Mouse (Mus musculus): ENCODE data around the gene Slc25a39.
"Not testable (repeated sequence)": the region's sequence is repeated elsewhere in the genome, so short reads cannot be mapped to it uniquely, and the experiment has no call there.

The Slc25a39 gene

GRCm38 (mm10) chr11:102395250-102395649 lies 12.5 kb downstream of the Slc25a39 start:
- no peak for DNase-seq (ENCODE audit: extremely low spot score)

- no peak for DNase-seq (ENCODE audit: extremely low spot score)
These were observed 13.2 kb downstream of the Slc25a39 start for GRCm38 (mm10) chr11:102394421-102395124.

GRCm38 (mm10) chr11:102393719-102394420 lies 13.9 kb downstream of the Slc25a39 start:
- DNase-seq (ENCODE audit: extremely low spot score), result no peak

- DNase-seq (ENCODE audit: extremely low spot score), result peak; percentile 96
These were observed 14.5 kb downstream of the Slc25a39 start, which contains the start of gene Rundc3a for GRCm38 (mm10) chr11:102393238-102393634. TSS of gene Rundc3a (plus strand) at chr11:102393403.

- no peak for DNase-seq (ENCODE audit: extremely low spot score)
These were observed 15.1 kb downstream of the Slc25a39 start for GRCm38 (mm10) chr11:102392441-102393237.

DNA sequence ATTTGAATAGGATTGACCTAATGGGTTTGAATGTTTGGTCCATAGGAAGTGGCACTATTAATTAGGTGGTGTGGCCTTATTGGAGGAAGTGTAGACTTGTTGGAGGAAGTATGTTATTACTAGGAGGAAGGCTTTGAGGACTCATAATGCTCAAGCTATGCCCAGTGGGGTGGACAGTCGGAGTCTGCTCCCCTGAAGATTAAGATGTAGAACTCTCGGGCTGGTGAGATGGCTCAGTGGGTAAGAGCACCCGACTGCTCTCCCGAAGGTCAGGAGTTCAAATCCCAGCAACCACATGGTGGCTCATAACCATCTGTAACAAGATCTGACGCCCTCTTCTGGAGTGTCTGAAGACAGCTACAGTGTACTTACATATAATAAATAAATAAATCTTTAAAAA lies 18.3 kb downstream of the Slc25a39 start:
- not testable (repeated sequence) for DNase-seq (ENCODE audit: extremely low spot score)

- no peak for DNase-seq (ENCODE audit: extremely low spot score)
These were observed 21.6 kb downstream of the Slc25a39 start for GRCm38 (mm10) chr11:102386121-102386520.

DNA sequence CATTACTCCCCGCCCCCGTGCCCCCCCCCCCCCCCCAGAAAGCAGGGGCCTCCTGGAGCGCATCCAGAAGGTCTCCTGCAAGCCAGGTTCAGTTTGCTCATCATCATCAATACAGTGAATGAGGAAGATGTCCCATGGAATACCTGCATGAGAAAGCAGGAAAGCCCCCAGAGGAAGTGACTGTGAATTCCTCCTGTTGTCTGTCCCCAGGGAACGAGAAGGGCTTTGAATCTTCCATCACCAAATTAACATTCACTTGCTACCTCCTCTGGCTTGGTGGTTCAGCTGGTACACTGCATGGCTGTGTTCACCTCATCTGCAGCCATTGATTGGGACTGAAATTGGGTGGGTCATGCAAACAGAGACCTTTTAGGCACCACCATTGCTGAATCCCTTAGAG lies 22.7 kb downstream of the Slc25a39 start:
- no peak for DNase-seq (ENCODE audit: extremely low spot score)

GRCm38 (mm10) chr11:102384418-102384817 lies 23.3 kb downstream of the Slc25a39 start:
- DNase-seq (ENCODE audit: extremely low spot score), result no peak

- DNase-seq (ENCODE audit: extremely low spot score), result no peak
These were observed 24.2 kb downstream of the Slc25a39 start for GRCm38 (mm10) chr11:102383365-102384136.

DNA sequence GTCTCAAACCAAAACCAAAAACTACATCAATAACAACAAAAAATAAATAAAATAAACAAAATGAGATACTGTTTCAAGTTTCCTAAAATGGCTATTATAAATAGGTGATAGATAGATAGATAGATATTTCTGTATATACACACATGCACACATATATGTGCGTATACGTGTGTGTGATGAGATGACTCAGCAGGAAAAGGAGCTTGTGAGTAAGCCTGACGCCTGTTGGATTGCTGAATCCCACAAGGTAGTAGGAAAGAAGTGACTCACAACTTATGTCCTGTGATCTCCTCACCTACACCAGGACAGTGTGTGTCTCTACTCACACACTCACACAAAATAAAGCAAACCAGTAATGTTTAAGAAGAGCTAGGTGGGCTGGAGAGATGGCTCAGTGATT lies 25.0 kb downstream of the Slc25a39 start:
- DNase-seq (ENCODE audit: extremely low spot score), result no peak

DNA sequence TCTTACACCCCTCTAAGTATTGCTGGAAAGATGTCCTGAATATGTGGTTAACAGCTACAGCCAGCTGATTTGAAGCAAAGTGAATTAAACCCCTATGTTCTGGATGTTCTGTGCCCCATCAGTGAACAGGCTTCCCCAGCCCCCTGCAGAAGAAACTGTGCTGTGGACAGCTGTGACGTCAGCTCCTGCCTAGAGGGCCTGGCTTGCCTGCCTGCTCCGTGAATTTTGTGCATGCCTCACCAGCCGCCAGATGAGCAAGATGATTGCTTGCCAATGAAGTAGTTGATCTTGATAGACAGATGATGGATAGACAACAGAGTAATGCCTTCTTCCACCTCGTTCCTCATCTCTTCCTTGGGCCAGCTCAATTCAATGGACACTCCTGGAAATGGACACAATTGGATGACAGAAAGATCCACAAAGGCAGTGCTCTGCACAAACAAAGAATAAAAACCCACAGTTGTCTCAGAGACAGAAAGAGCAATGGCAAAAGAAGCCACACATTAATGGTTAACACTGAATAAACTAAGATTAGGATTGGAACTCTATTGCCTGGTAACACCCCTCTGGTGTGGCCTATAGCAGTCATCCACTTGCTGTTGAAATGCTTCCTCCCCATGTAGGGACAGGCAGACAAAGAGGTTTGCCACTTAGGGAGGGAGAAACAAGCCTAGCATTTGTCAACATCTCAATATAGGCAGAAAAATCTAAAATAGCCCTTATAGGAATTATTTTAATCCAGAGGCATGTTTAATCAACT lies 26.2 kb downstream of the Slc25a39 start:
- DNase-seq (ENCODE audit: extremely low spot score), result no peak

GRCm38 (mm10) chr11:102380091-102380490 lies 27.7 kb downstream of the Slc25a39 start:
- DNase-seq (ENCODE audit: extremely low spot score), result no peak

- no peak for DNase-seq (ENCODE audit: extremely low spot score)
These were observed 30.6 kb downstream of the Slc25a39 start for GRCm38 (mm10) chr11:102377186-102377585.

GRCm38 (mm10) chr11:102376196-102376835 lies 31.4 kb downstream of the Slc25a39 start:
- DNase-seq (ENCODE audit: extremely low spot score), result no peak

GRCm38 (mm10) chr11:102375196-102376173 lies 32.3 kb downstream of the Slc25a39 start:
- DNase-seq (ENCODE audit: extremely low spot score), result peak; percentile 67

DNA sequence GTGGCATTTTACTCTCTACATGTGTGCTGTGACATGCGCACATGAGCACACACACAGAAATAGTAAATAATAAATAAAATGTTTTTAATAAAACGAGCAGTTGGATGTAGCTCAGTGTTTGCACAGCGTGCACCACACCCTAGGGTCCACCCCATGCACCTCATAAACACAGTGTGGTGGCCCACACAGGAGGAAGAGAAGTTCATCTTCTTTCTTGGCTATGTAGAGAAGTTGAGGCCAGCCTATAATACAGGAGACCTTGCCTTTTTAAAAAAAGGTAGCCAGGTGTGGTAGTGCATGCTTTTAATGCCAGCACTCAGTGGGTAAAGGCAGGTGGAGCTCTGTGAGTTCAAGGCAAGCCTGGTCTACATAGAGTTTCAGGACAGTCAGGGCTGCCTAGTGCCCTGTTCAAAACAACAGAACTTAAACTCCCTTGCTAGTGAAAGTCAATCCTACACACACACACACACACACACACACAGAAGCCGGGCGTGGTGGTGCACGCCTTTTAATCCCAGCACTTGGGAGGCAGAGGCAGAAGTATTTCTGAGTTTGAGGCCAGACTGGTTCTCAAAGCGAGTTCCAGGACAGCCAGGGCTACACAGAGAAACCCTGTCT lies 33.5 kb downstream of the Slc25a39 start:
- DNase-seq (ENCODE audit: extremely low spot score), result no peak

DNA sequence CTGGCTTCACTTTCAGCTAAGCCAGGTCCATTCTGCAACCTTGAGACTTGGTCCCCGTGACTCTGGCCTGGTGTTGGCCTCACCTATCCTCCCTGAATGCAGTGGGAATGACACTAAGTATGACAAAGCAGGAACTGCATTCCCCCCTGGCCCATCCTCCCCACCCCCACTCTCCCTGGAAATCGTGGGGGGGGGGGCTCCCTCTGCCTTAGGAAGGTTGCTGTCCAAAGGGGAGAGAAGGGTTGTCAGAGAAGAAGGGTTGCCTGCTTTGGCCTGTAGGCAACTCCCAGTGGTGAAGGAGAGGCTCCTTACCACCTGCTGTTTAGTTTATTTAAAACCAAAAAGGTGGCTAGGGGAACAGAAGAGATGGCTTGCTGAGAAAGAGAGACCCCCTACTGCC lies 34.1 kb downstream of the Slc25a39 start:
- no peak for DNase-seq (ENCODE audit: extremely low spot score)

GRCm38 (mm10) chr11:102372936-102373335 lies 34.8 kb downstream of the Slc25a39 start:
- no peak for DNase-seq (ENCODE audit: extremely low spot score)
